Mouse (Mus musculus) right cerebral cortex, adult 18-20 months (tissue): ENCODE results near the gene Garnl3.
A peak's percentile ranks its signal among the peaks of the same experiment; 100 is the strongest.
"Not testable (repeated sequence)": the region's sequence is repeated elsewhere in the genome, so short reads cannot be mapped to it uniquely, and the experiment has no call there.

Source experiments
- DNase-seq: peaks from one replicate; pipeline ENCODE4 v3.0.0; 2022; ENCODE audit warnings: mixed read lengths

Garnl3 gene

GRCm38 (mm10) chr2:33022846-33023245 lies 108.6 kb downstream of the Garnl3 start:
- no peak for DNase-seq

DNA sequence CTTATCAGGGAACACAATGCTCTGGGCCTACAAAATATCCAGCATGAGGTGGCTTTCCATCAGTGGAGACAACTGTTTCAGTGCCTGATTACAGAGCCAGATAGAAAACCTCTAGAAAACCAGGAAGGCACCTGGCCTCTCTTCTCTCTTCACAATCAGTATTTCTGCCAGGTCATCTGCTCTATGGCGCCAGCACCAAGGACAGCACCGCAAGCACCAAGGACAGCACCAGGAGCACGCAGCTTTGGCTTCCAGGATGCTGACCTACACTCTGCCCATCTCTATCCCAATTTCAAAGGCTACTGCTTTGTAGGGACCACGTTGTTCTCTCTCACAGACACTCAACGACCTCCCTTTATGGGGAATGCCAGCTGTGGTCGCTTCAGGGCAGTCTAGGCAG lies 113.4 kb downstream of the Garnl3 start:
- DNase-seq: no peak

DNA sequence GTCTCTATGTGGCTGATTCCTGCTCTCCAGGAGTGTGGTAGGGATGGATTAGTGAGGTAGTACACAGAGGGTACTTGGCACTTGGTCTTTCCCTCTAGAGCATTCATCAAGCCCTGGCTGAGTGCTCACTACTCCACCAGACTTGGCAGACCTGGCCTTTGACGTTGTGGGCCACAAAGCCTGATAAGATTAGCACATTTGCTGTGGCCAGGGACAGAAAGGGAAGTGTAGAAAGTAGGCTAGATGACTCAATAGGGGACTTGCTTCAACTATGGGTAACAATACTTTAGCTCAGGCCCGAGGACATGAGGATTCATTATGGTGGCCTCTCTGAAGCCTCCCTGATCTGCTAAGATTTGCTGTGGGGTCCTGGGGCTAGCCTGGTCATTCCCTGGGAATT lies 114.3 kb downstream of the Garnl3 start:
- no peak for DNase-seq

DNA sequence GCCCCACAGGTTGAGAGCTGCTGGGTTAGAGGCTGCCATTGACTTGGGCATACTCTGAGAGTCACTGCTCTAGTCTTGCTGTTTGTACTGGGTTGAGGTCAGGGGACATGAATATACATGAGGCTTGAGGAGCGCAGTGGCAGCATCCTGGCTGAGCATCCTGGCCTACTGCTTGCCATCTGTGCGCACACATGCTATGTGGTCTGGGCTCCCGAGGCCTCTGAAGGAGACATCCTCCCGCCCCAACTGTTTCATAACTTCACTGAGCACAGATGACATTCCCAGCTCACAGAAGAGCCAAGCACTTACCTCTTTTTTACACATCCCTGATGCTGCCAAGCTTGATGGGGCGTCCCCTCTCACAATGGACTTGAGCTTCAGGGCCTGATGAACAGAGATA lies 116.6 kb downstream of the Garnl3 start:
- peak; percentile 59 for DNase-seq

DNA sequence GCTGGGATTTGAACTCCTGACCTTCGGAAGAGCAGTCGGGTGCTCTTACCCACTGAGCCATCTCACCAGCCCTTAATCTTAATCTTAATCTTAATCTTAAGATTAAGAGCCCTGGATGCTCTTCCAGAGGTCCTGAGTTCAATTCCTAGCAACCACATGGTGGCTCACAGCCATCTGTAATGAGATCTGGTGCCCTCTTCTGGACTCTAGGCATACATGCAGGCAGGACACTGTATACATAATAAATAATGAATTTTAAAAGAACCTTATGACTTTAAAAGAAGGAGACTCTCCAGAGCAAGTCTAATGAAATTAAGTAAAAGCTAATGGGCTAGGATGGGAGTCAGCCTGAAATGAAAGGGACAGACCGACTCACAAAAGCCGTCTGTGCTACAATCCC lies 122.4 kb downstream of the Garnl3 start:
- not testable (repeated sequence) for DNase-seq

GRCm38 (mm10) chr2:33005041-33005440 lies 126.4 kb downstream of the Garnl3 start:
- DNase-seq: no peak

DNA sequence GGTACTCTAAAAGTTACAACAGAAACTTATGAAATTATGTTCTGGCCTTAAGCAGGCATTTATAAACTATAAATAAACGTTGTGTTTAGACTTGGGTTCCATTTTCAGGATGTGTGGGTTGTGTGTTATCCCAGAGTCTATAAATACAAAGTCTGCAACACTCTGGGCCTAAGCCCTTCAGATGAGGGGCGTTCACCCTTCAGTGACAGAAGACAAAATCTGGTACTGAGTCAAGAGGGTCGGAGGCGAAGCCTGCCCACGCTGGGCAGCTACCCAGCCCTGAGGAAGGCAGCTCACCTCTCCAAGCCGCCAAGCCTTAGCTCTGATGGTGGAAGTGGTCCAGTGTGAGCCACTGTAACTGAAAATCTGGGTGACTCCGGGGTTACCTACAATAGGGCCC lies 129.3 kb downstream of the Garnl3 start:
- DNase-seq: peak; percentile 39

- DNase-seq: no peak
Observed at GRCm38 (mm10) chr2:32999752-33000151, 131.7 kb downstream of the Garnl3 start.

DNA sequence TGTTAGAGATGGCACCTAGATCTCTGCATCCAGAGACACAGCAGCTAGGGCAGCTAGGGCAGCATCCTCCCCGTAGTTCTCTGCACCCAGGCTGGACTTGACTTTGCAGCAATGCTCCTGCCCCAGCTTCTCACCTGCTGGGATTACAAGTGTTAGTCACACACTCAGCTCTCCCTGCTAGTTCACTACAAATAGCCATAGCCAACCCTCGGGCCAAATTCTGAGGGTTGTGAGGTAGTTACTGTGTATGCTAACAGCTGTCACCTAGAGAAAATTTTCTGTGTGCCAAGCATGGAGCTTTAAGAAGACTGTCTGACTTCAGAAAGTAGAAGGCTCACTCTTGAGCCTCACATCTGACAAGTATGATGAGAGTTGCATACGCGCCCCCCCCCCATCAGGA lies 133.7 kb downstream of the Garnl3 start:
- peak; percentile 30 for DNase-seq

DNA sequence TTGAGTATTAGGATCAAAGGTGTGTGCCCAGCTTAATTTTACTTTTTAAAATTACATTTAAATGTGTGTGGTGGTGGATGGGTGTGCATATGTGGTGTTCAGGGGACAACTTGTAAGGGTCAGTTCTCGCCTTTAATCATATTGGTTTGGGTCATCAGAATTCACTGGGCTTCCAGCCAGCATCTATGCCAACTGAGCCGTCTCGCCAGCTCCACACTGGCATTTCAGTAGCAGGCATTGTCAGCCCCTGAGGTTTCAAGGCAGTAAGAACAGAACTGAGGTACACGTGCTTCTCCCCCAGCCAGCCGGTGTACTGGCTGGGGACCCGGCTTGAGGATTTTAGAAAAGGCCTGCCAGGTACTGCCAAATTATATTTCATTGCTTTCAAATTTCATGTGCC lies 134.4 kb downstream of the Garnl3 start:
- no peak for DNase-seq

- DNase-seq: no peak
Observed at GRCm38 (mm10) chr2:32992130-32992529, 139.3 kb downstream of the Garnl3 start.

DNA sequence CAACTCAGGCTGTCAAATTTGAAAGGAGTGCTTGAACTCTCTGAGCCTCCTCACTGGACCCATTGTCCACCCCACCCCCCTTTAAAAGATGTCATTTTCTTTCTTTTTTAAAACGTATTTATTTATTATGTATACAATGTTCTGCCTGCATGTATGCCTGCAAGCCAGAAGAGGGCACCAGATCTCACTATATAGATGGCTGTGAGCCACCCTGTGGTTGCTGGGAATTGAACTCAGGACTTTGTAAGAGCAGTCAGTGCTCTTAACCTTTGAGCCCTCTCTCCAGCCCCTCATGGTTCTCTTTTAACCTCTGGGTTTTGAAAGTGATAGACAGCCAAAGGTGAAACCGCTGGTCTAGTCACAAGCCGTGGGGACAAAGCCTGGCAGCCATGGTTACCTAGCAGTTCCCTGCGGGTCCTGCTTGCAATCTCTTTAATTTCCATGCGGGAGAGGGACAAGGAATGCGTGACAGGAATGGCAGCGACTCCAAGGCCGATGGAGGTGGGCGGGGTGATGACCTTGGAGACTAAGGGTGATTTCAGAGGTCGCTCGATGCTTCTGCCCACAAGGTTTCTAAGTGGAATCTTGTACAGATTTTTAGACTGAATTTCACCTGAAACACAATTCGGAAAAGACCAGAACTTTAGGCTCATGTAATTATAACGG lies 141.2 kb downstream of the Garnl3 start:
- DNase-seq: no peak

- DNase-seq: no peak
Observed at GRCm38 (mm10) chr2:32989376-32989775, 142.1 kb downstream of the Garnl3 start.

DNA sequence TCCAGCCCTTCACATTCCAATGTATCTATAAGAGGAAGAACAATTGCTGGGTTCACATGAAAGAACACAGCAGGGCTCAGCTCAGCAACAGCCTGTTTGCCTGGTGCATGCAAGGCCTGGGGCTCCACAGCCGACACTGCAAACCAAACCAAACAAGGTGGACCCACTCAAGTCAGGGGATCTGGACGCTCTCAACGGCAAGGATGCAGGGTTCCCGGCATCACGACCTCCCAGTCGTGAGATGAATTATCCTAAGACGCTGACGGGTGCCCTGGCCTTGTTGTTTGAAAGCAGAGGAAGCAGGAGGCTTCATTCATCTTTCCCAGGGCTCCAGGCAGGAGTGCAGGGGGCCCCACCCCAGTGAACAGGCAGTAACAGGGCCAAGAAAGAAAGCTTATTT lies 145.6 kb downstream of the Garnl3 start:
- no peak for DNase-seq

DNA sequence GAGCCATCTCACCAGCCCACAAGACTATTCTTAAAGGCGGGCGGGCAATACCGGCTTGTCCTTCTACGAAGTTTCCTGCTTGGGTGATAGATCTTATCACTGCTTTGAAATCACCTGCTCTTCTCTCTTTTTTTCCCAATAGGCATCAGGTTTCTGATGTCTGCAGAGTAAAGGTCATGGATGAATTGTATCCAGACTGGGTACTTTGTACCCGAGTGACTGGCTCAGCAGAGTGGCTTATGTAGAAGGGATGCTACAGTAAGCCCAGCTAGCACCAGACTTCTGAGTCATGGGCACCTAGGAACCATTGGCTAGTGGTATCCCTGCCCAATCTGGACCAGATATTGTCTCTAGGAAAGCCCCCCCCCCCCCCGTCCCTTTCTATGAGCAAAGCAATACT lies 147.8 kb downstream of the Garnl3 start:
- DNase-seq: no peak

GRCm38 (mm10) chr2:32982700-32983099 lies 148.8 kb downstream of the Garnl3 start:
- DNase-seq: no peak

DNA sequence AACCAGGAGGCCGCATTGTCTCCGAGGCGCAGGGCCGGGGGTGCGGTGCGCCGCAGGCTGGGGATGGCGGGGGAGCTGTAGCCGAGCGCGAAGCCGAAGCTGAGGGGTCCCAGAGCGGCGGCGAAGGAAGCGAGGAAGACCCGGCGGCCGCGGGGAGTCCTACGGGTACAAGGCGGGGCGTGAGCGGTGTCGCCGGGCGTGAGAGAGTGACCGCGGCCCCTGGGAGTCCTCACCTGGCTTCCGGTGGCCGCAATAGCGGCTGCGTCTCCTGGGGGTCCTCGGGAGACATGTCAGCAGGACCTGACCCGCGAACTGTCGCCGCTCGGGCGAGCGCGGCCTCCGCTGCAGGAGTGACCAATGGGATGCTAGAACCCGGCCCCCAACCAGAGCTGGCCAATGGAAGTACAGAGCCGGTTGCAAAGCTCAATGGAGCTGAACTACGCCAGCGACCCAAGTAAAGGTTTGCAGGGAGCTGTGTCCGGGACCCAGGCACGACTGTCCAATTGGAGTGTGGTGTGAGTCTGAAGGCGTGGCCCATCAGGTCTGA lies 149.7 kb downstream of the Garnl3 start, which contains the start of gene Slc2a8:
Gene Slc2a8, minus strand, starts transcription at position 359 of the 547 bp plus-strand sequence.
- peak; percentile 96 for DNase-seq

- DNase-seq: no peak
Observed at GRCm38 (mm10) chr2:32981281-32981680, 150.2 kb downstream of the Garnl3 start.

- DNase-seq: no peak
Observed at GRCm38 (mm10) chr2:32979675-32980074, 151.8 kb downstream of the Garnl3 start.

- no peak for DNase-seq
Observed at GRCm38 (mm10) chr2:32978675-32979074, 152.8 kb downstream of the Garnl3 start.

GRCm38 (mm10) chr2:32977114-32977513 lies 154.3 kb downstream of the Garnl3 start:
- no peak for DNase-seq

- DNase-seq: no peak
Observed at GRCm38 (mm10) chr2:32974216-32974615, 157.2 kb downstream of the Garnl3 start.

- no peak for DNase-seq
Observed at GRCm38 (mm10) chr2:32971235-32971634, 160.2 kb downstream of the Garnl3 start.

GRCm38 (mm10) chr2:32969326-32969725 lies 162.1 kb downstream of the Garnl3 start:
- peak; percentile 42 for DNase-seq

DNA sequence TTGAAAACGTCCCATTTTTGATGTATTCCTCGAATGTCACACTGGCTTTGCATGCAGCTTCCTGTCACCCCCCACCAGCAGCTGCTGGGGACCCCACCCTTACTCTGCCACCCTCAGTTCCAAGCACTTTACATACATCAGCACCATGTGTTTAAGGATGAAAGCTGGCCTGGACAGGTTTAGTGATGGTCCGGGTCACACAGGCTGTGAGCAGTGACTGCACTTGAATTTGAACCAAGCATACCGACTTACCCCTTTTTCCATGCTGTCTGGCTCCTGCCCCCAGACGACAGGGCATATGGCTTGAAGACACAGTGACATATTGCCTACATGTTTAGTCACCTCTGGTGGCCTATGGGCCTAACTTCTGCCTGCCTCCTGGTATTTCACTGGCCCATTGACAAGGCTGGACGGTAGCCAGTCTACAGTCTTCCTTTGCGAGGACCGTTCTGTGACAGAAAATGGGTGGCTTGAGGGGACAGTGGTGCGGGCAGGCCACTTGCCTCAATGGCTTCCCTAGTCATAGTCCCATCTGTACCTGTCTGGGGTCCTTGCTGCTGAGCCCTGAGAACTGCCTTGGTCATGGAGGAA lies 163.3 kb downstream of the Garnl3 start:
- DNase-seq: no peak
